Mouse (Mus musculus) cerebellum, postnatal 4 days (tissue): ENCODE data around the gene Zfp709.
A peak's percentile ranks its signal among the peaks of the same experiment; 100 is the strongest.
"Not testable (repeated sequence)": the region's sequence is repeated elsewhere in the genome, so short reads cannot be mapped to it uniquely, and the experiment has no call there.

Experiments used
- DNase-seq, 2 experiments: peaks; one replicate each; pipeline ENCODE4 v3.0.0; 2022; ENCODE audit warnings: low spot score in 2 of 2, mixed read lengths in 1 of 2

Gene Zfp709

DNA sequence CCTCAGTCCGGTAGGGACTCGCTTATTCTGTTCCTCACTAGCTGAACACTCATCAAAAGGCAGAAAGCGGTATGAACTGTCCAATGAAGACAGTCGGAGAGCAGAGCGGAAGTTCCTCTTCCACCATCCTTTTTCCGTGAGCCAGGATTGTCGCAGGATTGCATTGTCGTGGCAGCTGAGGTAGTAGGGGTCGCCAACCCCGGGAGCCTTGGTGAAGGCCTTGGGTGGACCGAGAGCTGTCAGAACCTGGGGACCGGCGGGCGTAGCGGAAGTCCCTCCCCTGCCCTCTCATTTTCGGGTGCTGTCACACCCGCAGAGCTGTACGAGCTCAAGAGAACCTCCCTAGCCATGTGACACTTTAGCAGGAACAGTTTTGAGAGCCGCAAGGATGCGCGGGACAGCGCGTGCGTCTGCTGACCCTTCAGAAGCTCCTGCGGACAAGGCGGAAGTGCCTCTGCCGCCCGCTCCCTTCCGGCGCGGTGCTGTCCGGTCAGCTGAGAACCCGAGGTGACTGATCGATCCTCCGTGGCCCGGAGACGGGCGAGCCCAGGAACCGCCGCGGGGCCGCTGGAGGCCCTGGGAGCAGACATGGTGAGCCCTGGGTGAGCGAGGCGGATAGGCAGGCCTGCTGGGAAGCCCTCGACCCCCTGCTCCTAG lies at the start of gene Zfp709:
TSS of gene Zfp709 (plus strand) at position 402 of the 657 bp plus-strand sequence.
- peak; percentile 29 to 53 for DNase-seq

GRCm38 (mm10) chr8:71838207-71838606 lies 43.6 kb upstream of the Zfp709 start:
- DNase-seq = not testable (repeated sequence)

DNA sequence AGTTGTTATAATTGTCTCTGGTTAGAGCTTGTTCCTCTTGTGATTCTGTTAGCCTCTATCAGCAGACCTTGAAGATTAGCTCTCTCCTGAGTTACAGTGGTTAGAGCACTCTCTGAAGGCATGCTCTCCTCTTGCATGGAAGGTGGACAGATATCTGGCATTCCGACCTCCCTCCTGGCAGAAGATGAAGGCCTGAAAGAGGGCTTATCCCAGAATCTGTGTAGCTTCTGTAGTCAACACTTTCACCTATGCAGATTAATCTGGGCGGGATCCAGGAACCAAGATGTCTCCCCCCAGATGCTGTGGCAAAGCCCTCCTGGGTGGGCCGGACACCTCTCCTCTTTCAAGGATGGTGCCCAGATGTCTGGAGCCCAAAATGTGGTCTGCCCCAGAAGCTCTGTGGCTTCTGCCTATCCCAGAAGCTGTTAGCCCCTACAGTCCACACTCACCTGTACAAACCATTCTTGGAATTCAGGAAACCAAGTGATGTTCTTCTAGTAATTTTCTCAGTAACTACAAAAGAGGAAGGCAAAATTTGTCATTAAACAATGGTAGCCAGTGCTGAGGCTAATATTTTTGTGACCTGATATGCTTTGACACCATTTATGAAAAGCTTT lies 40.5 kb upstream of the Zfp709 start:
- DNase-seq = not testable (repeated sequence)

GRCm38 (mm10) chr8:71842476-71842875 lies 39.3 kb upstream of the Zfp709 start:
- DNase-seq = not testable (repeated sequence)

GRCm38 (mm10) chr8:71844453-71844852 lies 37.4 kb upstream of the Zfp709 start:
- DNase-seq = not testable (repeated sequence)

DNA sequence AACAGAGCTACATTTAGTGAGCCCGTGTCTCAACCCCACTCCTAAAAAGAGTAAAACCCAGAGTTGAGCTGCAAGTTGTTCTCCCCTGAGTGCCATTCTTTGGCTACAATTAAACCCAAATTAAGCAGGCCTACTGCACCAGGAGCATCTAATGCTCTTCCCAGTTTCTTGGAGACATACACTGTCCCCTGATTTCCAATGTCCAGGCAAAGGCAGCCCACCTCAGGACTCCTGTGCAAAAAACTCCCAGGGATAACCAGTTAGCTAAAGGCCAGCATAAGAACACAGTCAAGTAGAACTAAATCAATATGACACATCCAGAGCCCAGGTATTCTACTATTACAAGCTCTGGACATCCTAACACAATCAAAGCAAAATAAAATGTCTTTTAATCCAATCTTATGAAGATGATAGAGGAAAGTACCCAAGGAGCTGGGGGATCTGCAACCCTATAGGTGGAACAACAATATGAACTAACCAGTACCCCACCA lies 35.8 kb upstream of the Zfp709 start:
- not testable (repeated sequence) for DNase-seq

DNA sequence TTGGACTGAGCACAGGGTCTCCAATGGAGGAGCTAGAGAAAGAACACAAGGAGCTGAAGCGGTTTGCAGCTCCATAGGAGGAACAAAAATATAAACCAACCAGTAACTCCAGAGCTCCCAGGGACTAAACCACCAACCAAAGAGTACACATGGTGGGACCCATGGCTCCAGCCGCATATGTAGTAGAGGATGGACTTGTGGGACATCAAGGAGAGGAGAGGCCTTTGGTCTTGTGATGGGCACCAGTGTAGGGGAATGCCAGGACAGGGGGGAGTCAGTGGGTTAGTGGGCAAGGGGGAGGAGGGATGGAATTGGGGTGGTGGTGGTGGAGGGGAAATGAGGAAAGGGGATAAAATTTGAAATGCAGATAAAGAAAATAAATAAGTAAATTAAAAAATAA lies 35.1 kb upstream of the Zfp709 start:
- DNase-seq = not testable (repeated sequence)

- not testable (repeated sequence) for DNase-seq
Observed at GRCm38 (mm10) chr8:71851014-71851413, 30.8 kb upstream of the Zfp709 start.

DNA sequence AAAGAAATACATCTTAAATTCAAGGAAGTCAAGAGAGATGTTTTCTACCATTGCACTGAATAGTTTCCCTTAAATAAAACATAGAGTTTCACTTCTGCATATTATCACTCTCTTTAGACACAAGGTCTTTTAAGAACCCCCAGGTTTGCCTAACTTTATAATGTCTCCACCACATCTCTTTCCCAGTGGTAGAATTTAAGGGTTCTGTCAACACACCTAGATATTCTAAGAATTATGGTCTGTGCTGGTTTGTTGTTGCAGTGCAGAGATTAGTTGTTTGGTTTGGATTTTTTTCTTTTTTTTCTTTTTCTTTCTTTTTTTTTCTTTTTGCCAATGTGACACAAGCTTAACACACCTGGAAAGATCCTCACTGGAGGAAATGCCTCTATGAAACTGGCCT lies 28.5 kb upstream of the Zfp709 start:
- not testable (repeated sequence) for DNase-seq

- not testable (repeated sequence) for DNase-seq
Observed at GRCm38 (mm10) chr8:71856630-71857328, 25.0 kb upstream of the Zfp709 start.

- DNase-seq = not testable (repeated sequence)
Observed at GRCm38 (mm10) chr8:71857364-71857763, 24.5 kb upstream of the Zfp709 start.

GRCm38 (mm10) chr8:71861551-71861950 lies 20.3 kb upstream of the Zfp709 start:
- DNase-seq = not testable (repeated sequence)

- DNase-seq = not testable (repeated sequence)
Observed at GRCm38 (mm10) chr8:71862038-71862437, 19.8 kb upstream of the Zfp709 start.

GRCm38 (mm10) chr8:71900666-71901065 lies 18.8 kb downstream of the Zfp709 start:
- DNase-seq = not testable (repeated sequence)

GRCm38 (mm10) chr8:71903084-71903483 lies 21.3 kb downstream of the Zfp709 start:
- DNase-seq = not testable (repeated sequence)

- no peak for DNase-seq
Observed at GRCm38 (mm10) chr8:71906809-71907208, 25.0 kb downstream of the Zfp709 start.

- DNase-seq = no peak
Observed at GRCm38 (mm10) chr8:71907798-71908257, 26.0 kb downstream of the Zfp709 start.

GRCm38 (mm10) chr8:71908309-71909261 lies 26.8 kb downstream of the Zfp709 start, which contains the start of the genes Zfp882 and Zfp617:
Gene Zfp882 (plus strand): TSS chr8:71908608.
Gene Zfp617 (plus strand): TSS chr8:71908635.
- peak; percentile 69 to 85 for DNase-seq

GRCm38 (mm10) chr8:71912286-71912685 lies 30.5 kb downstream of the Zfp709 start:
- DNase-seq = no peak

DNA sequence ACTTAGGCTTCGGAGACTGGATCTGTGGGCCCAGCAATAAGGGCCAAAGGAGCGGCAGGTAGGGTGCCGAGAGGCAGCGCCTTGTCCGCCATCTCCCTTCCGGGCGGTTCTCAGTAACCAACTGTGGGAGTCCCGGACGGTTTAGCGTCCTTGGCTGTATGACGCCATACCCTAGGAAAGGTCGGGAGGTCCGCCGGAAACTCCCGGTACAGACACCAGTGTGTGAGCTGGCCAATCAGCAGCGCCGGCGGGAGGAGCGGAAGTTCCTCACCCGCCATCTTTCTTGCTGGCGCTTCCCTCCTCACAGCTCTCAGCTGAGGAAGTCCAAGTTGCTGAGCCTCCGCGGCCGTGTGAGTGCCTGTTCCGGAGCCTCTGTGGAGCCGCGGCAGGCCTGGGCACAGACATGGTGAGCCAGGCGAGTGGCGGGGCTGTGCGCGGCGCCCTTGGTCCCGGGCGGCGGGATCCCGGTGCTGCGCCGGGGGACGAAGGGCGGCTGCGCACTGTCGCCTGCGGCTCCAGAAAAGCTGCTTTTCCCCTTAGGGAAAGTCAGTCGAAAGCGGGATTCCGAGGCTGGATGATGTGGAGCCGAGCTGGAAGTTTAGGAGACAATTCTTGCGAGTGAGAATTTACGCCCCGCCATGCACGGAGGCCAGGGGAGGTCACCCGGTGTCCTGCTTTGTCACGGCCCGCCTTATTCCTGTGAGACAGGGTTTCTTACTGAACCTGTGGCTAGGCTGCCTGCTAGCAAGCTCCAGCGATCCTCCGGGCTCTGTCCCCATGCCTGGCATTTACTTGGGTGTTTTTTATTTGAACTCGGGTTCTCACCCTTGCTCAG lies 41.0 kb downstream of the Zfp709 start:
- peak; percentile 78 to 90 for DNase-seq
